Mouse (Mus musculus) embryonic facial prominence, embryonic 10.5 days (tissue): ENCODE data around the gene Rcl1. TPM values are rescaled to one million over a fixed set of nuclear protein-coding genes. Genes with fewer than 3 reads are reported as not detected.

Source experiments
- DNase-seq: peaks from one replicate; pipeline ENCODE4 v3.0.0-alpha.2; 2017; ENCODE audit warnings: low spot score
- H3K27ac ChIP-seq: fragments of 300-500 bp; sonication (generic); replicated peaks from 2 replicates; pipeline ENCODE4 v1.5.1; 2016; ENCODE audit warnings: mild to moderate bottlenecking
- H3K27me3 ChIP-seq: fragments of 300-500 bp; sonication (generic); replicated peaks from 2 replicates; pipeline ENCODE4 v1.6.1; 2016; ENCODE audit warnings: low read depth, mild to moderate bottlenecking; ENCODE audit not compliant: poor library complexity, severe bottlenecking
- H3K36me3 ChIP-seq: fragments of 300-500 bp; sonication (generic); replicated peaks from 2 replicates; pipeline ENCODE4 v1.6.1; 2016; ENCODE audit warnings: mild to moderate bottlenecking, moderate library complexity
- H3K4me1 ChIP-seq: fragments of 300-500 bp; sonication (generic); 2 replicates; pipeline ENCODE4 v1.6.1; 2016
- H3K4me3 ChIP-seq: fragments of 300-500 bp; sonication (generic); 2 replicates; pipeline ENCODE4 v1.5.1; 2016; ENCODE audit warnings: mild to moderate bottlenecking, moderate library complexity
- H3K9me3 ChIP-seq: fragments of 300-500 bp; sonication (generic); 2 replicates; pipeline ENCODE4 v1.6.1; 2016; ENCODE audit warnings: mild to moderate bottlenecking
- WGBS: fragments of 180-500 bp; shearing (Covaris S2); methylation state at CpG from one replicate; pipeline ENCODE4 v1.1.7; 2016; 5-methylcytosine and 5-hydroxymethylcytosine counted together
- microRNA counts: library from miRNA; unstranded; fragments of <30 nt; microRNA quantifications from one replicate; lab custom pipeline; 2017
- microRNA-seq: library from miRNA; unstranded; fragments of <30 nt; microRNA quantifications from one replicate; pipeline ENCODE4, GENCODE M21; 2017
- polyA plus RNA-seq: library from polyadenylated mRNA; unstranded; fragments of >200 nt; fragmentation: Nextera tagmentation; extraction: Ambion mirVana; gene quantifications from 2 replicates; pipeline ENCODE4 v1.2.1, GENCODE M21; 2016

Rcl1 gene
- polyA plus RNA-seq, 1 experiment from 2014 or later = 89.9 TPM

- Histone ChIP-seq H3K4me3 (no peak overlapping the region), H3K4me1 (no peaks in the 10 kb centered on the region), H3K36me3 (no peaks in the 10 kb centered on the region), H3K9me3 (no peaks in the 10 kb centered on the region), H3K27ac (no peak overlapping the region), H3K27me3 (no peaks in the 10 kb centered on the region)
- 83% methylated on average over 3 of the region's 3 CpGs for WGBS
- DNase-seq = no peak
These were observed 57.3 kb downstream of the Rcl1 start for GRCm38 (mm10) chr19:29158486-29158885.

GRCm38 (mm10) chr19:29163817-29164527, 62.8 kb downstream of the Rcl1 start:
- Histone ChIP-seq H3K4me1 (no peaks in the 10 kb centered on the region), H3K36me3 (no peaks in the 10 kb centered on the region), H3K4me3 (no peak overlapping the region), H3K27me3 (no peaks in the 10 kb centered on the region), H3K27ac (no peak overlapping the region), H3K9me3 (no peaks in the 10 kb centered on the region)
- DNase-seq = no peak
- 92% methylated on average over 4 of the region's 4 CpGs for WGBS

DNA sequence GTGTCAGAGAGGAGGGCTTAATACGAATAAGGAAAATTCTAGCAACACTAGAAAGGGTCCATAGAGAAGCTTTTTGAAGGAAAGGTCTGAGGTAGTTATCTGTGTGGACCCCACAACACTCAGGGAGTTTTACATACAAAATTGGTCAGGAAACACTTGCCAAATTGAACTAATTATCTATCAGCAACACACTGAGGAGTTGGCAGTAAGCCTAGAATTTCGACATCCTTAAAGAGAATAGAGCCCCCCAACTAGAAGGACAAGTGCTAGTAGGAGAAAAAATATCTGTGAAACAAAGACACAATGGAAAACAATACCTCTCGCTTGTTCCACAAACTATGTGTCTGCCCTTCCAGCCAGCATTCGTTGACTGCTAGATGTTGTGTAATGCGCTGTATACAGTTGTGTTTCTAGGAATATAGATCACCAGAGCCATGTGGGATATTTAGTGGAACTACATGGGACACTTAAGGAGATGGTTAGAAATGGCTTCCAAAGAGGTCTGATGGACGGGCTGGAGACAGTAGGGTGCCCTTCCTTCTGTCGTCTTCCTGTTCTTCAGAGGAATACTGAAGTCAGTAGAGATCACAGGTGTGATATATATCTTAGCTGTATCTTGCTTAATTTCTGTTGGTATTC, 63.5 kb downstream of the Rcl1 start:
- Histone ChIP-seq H3K27me3 (no peaks in the 10 kb centered on the region), H3K36me3 (no peaks in the 10 kb centered on the region), H3K27ac (no peak overlapping the region), H3K4me3 (no peak overlapping the region), H3K4me1 (no peaks in the 10 kb centered on the region), H3K9me3 (no peaks in the 10 kb centered on the region)
- DNase-seq = no peak
- 88% methylated on average over 7 of the region's 7 CpGs for WGBS

DNA sequence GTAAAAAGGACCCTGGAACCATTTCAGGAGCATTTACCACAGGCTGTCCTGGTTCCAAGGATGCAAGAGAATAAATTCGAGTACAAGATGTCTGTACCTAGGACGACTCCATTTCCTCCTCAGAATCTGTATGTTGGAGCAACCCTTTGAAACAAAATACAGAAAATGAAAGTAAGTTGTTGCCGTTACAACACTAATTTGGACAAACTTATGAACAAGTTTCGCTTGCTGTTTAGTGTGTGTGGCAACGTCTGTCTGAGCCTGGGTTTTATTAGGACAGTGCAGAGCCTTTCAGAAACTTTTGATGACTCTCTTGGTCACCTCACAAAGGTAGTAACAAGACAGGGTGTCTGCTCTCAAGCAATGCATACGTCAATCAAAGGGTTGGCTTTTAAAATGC, 66.8 kb downstream of the Rcl1 start:
- Histone ChIP-seq H3K27me3 (no peaks in the 10 kb centered on the region), H3K9me3 (no peaks in the 10 kb centered on the region), H3K4me3 (no peak overlapping the region), H3K4me1 (no peaks in the 10 kb centered on the region), H3K36me3 (no peaks in the 10 kb centered on the region), H3K27ac (no peak overlapping the region)
- DNase-seq = no peak
- 88% methylated on average over 6 of the region's 6 CpGs for WGBS

DNA sequence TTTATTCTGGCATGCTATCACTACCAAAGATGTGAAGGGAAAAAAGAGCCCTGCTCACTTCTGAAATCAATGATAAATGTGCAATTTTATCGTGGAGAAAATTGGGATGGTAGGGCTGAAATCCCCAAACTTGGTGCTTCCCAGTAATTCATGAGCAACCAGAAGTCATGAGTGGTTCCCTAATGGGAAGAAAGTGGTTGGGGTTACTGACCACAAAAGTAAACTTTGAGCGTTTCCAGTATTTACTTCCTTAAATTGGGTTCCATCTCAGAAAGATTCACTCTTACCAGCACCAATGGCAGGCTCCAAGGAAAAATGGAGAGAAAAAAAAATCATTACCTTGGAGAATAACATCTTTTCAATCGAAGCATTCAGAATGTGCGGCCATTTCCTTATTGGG, 79.2 kb downstream of the Rcl1 start:
- no peak overlapping the region for H3K27ac ChIP-seq
- DNase-seq = no peak
- H3K9me3 ChIP-seq = no peaks in the 10 kb centered on the region
- H3K27me3 ChIP-seq = no peaks in the 10 kb centered on the region
- 87% methylated on average over 4 of the region's 4 CpGs for WGBS
- no peaks in the 10 kb centered on the region for H3K36me3 ChIP-seq
- H3K4me1 ChIP-seq = 0 out of 2 replicates have a peak, but pooled peaks cover 3% of the 10 kb centered on the region
- no peak overlapping the region for H3K4me3 ChIP-seq

DNA sequence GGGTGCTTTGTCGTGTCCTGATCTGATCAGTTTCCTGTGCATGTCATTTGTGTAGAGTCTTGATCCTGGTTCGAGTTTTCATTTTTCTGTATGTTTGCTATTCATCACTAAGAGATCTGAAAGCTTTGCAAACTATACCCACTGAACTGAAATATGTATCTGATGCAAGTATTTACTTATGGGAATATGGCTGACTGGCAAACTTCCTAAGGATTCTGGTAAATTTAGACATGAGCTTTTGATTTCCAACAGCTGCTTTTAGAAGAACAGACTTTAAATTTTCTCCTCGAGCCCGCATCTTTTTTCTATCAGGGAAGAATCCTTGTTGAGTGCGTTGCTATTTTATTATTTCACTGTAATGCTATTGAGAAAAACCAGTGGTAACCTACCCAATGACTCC, 81.0 kb downstream of the Rcl1 start:
- DNase-seq = no peak
- WGBS = 89% methylated on average over 5 of the region's 5 CpGs
- no peaks in the 10 kb centered on the region for H3K27me3 ChIP-seq

GRCm38 (mm10) chr19:29185122-29185521, 83.9 kb downstream of the Rcl1 start:
- Histone ChIP-seq H3K4me1 (0 out of 2 replicates have a peak, but pooled peaks cover 3% of the 10 kb centered on the region), H3K27me3 (no peaks in the 10 kb centered on the region), H3K27ac (no peak overlapping the region), H3K36me3 (no peaks in the 10 kb centered on the region), H3K9me3 (no peaks in the 10 kb centered on the region), H3K4me3 (no peak overlapping the region)
- DNase-seq = no peak
- 50% methylated on average over 7 of the region's 7 CpGs for WGBS

More for the DNA sequence above, 81.0 kb downstream of the Rcl1 start:
- Histone ChIP-seq H3K4me1 (0 out of 2 replicates have a peak, but pooled peaks cover 3% of the 10 kb centered on the region), H3K27ac (no peak overlapping the region), H3K4me3 (no peak overlapping the region), H3K36me3 (no peaks in the 10 kb centered on the region), H3K9me3 (no peaks in the 10 kb centered on the region)

- 0 out of 2 replicates have a peak, but pooled peaks cover 3% of the 10 kb centered on the region for H3K4me1 ChIP-seq
- 78% methylated on average over 9 of the region's 9 CpGs for WGBS
These were observed 84.5 kb downstream of the Rcl1 start for GRCm38 (mm10) chr19:29185552-29186232.

GRCm38 (mm10) chr19:29188879-29189278, 87.7 kb downstream of the Rcl1 start:
- Histone ChIP-seq H3K4me1 (0 out of 2 replicates have a peak, but pooled peaks cover 3% of the 10 kb centered on the region), H3K27ac (no peak overlapping the region), H3K27me3 (no peaks in the 10 kb centered on the region), H3K36me3 (no peaks in the 10 kb centered on the region), H3K9me3 (no peaks in the 10 kb centered on the region), H3K4me3 (no peak overlapping the region)
- 87% methylated on average over 2 of the region's 2 CpGs for WGBS
- no peak for DNase-seq

More at GRCm38 (mm10) chr19:29185552-29186232, 84.5 kb downstream of the Rcl1 start:
- Histone ChIP-seq H3K27me3 (no peaks in the 10 kb centered on the region), H3K27ac (no peak overlapping the region), H3K9me3 (no peaks in the 10 kb centered on the region), H3K4me3 (no peak overlapping the region), H3K36me3 (no peaks in the 10 kb centered on the region)
- no peak for DNase-seq

MicroRNAs encoded within 50 kb of the gene (microRNA counts, 519-probe panel; counts per million panel counts)
- 3,508 counts per million, percentile 72 among the panel's probes with 10 or more counts for microRNA mmu-miR-101b (lab: Ali Mortazavi, UCI)

Small RNAs within 50 kb of the gene (microRNA-seq; reads per million reads assigned to microRNA genes)
- gene Mir101b = 2,682 reads per million, percentile 85 among the genes with 10 or more reads in this experiment

Other genes with a start within 250 kb of the Rcl1 start
- 4.1 and 4.3 TPM in 2 replicates for gene Plpp6, start 137.4 kb upstream of the Rcl1 start, polyA plus RNA-seq
- gene 4430402I18Rik, start 133.6 kb upstream of the Rcl1 start, polyA plus RNA-seq = 0.31 and 0.52 TPM in 2 replicates
- 37.3 and 37.9 TPM in 2 replicates for gene Cdc37l1, start 111.0 kb upstream of the Rcl1 start, polyA plus RNA-seq
- gene Ak3, start 53.4 kb upstream of the Rcl1 start, polyA plus RNA-seq = 71.7 and 73.8 TPM in 2 replicates
- gene Jak2, start 150.5 kb downstream of the Rcl1 start, polyA plus RNA-seq = 6.7 and 6.9 TPM in 2 replicates
- 6.0 and 7.0 TPM in 2 replicates for gene Insl6, start 224.0 kb downstream of the Rcl1 start, polyA plus RNA-seq
- 0.21 and 0.70 TPM in 2 replicates for gene Rln1, start 233.3 kb downstream of the Rcl1 start, polyA plus RNA-seq